Mouse (Mus musculus) urinary bladder, postnatal 25 days (tissue): Measurements from ENCODE around the gene Ppil2.
A peak's percentile ranks its signal among the peaks of the same experiment; 100 is the strongest.

Experiments
- DNase-seq: peaks from one replicate; pipeline ENCODE4 v3.0.0; 2022; ENCODE audit warnings: low spot score

Gene Ppil2

DNA sequence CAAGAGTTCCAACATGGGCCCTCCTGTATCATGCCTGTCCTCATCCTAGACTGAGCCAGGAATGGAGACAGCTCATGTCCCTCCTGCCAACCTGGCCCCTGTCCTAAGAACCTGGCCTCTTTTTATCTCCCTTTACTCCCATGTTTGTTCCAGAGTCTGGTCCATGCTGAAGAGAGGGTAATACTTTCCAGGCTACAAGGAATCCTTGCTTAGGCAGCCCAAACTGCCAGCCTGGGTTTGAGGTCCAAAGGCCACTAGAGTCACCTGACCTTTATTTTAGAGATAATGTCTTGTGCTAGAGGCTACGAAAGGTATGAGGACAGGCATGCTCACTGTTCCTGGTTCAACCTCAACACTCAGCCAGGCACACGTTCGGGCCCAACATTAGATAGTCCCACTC is 14.1 kb downstream of the Ppil2 start:
- DNase-seq = no peak

- no peak for DNase-seq
These were observed 22.7 kb downstream of the Ppil2 start for GRCm38 (mm10) chr16:17088346-17088745.

- no peak for DNase-seq
These were observed 24.3 kb downstream of the Ppil2 start for GRCm38 (mm10) chr16:17086669-17087193.

DNA sequence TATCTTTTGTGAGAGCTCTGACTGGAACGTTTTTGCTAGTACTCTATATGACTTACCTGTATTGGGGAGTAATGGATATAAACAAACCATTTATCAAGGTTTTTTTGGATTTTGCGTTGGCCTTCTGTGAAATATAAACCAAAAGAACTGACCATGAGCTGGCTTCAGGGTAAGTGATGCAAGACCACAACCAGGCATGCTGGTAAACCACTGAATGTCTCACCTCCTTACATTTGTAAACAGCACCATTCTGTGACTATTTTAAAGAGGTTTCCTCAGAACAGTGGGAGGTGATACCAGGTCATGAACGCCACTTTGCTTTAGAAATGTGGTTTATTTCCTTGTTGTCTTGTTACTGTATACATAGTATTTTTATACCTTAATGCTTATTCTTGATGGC is 24.8 kb downstream of the Ppil2 start:
- no peak for DNase-seq

DNA sequence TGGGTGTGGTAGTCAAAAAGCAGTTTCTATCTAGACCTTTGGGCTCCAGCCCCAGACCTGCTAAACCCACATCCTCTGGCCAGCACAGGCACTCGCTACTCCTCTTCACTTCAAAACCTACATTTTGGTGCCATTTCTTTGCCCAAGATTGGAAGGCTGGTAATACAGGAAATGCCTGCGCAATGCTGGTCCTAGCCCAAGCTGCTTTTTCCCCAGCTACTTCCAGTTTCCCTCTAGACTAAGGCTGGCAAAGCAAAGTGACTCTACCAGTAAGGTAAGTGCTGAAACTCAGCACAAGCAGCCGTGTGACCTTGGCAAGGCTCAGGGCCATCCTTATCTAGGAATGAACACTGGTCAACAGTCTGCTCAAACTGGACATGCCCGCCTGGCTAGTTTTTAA is 25.4 kb downstream of the Ppil2 start:
- no peak for DNase-seq

DNA sequence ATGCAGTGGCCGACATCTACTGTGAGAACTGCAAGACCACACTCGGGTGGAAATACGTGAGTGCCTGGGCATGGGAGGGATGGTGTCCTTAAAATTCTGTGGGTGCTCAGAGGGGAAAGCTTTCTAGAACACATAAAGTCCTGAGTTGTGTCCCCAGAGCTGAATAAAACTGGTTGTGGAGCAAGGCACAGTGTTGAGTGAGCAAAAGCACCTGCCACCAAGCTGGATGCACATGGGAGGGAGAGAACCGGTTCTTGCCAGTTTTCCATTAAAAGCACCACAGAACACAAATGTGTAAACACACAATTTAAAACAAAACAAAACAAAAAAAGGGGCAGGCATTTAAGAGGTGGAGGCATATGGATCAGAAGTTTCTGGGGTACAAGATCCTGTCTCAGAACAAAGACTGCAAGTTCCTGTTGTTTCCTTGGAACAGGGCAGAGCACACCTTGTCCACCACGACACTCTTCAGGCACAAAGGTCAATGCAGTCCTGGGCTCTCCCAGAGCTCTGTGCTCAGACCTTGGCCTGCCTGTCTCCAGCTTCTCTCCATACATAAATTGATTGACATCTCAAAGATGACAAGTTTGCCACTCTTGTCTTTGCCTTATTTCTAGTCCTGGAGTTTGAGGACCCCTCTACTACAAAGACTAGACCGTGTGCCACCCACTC is 28.8 kb downstream of the Ppil2 start:
- DNase-seq = no peak

DNA sequence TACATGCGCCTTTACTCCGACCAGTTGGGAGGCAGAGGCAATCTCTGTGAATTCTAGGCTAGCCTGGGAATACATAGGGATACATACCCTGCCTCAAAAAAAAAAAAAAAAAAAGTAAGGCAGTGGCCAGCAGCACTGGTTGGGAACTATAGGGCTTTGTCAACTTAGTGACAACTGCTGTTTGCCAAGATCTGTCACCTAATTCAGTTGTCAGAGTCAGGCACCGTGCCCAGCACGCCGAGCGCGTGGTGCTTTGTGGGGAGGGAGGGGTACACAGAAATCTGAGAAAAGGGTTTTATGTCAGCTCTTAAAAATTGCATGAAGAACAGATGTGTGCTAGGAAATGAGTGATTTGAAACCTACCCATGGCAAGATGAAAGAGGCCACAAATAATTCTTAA is 33.0 kb downstream of the Ppil2 start:
- DNase-seq = no peak

GRCm38 (mm10) chr16:17076869-17077268 is 34.2 kb downstream of the Ppil2 start:
- DNase-seq = no peak

GRCm38 (mm10) chr16:17076301-17076700 is 34.8 kb downstream of the Ppil2 start:
- no peak for DNase-seq

- no peak for DNase-seq
These were observed 38.1 kb downstream of the Ppil2 start for GRCm38 (mm10) chr16:17073000-17073399.

DNA sequence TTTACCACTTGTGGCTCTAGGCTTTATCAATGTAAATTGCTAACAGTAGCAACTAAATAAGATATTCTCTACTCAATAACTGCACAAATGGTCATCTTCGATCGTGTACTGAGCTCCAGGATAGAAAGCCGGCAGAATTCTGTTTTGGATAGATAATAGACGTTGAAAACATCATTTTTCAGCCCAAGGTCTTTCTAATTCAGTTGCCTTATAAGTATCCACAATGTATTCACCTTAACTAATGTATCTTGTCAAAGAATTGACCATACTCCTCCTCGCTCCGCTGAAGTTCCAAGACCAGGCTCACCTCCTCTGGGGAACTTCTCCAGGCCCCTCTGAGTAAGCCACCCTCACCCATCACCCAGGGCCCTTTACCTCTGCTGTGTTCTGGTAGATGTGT is 40.3 kb downstream of the Ppil2 start:
- DNase-seq = no peak

DNA sequence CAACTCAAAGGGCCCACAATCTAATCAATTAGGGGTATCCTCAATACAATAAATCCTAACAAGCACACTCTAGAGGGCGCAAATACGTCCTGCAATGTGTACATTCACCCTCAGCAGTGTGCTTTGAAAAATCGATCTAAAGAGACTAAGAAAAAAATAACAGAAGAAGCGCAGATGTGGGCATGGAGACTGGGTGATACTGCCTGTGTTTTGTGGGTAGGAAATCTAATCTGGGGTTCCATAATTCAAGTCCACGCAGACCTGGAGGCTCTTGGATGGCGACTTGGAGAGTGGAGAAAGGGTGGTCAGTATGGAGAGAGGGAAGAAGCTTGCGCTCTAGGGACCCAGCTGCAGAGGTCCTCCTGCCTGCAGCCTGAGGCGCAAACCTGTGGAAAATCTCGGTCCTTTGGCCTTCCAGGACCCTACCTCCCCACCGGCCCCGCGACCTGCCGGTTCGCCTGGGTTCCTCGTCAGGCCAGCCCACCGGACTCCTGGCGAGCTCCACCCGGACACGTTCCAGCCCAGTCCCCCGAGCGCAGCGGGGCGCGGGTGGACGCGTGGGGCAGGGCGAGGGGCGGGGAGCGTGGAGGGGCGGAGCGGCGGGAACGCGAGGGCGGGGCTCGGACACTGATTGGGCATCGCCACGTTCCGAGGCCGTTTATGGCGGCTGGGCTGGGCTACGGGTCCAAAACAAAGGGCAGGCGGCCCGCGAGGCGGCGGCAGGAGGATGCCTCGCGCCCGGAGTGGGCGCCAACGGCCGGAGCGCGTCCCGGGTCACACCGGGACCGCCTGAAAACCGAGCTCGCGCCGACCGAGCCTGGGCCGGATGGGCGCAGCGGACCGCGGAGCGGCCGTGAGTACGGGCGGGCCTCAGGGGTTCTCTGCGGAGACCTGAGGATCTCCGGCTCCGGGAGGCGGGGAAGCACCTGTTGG is 41.3 kb downstream of the Ppil2 start, which contains the start of gene Ypel1:
Ypel1 (plus strand) TSS at position 186 of the 933 bp plus-strand sequence.
- peak; percentile 81 for DNase-seq

DNA sequence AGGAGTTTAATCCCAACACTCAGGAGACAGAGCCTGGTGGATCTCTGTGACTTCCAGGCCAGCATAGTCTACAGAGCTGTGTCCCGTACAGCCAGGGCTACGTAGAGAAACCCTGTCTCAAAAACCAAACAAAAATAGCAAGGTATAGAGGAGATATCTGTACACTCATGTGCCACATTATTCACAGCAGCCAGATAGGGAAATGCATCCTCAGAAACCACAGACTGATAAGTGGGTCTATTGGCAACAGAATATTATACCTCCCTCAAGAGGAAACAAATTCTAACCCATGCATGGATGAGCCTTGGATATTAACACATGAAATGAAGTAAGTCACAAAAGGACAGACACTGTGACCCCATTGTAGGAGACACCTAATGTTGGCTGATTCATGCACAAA is 43.5 kb downstream of the Ppil2 start:
- no peak for DNase-seq

DNA sequence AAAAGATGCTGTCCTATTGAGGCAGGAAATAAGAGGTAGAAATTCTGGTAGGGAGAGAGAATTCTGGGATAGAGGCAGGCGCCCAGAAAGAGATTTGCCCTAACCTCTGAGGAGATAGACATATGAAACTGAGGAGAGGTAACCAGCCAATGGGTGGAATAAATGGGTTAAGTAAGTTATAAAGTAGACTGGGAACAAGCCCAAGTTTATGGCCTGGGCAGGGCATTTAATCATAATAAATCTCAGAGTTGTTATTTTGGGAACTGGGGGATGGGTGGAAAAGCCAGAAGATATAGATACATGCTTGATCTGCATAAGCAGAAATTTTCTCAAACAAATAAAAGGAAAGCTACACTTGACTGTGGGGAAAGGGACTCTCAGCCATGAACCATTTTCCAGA is 48.7 kb downstream of the Ppil2 start:
- no peak for DNase-seq

DNA sequence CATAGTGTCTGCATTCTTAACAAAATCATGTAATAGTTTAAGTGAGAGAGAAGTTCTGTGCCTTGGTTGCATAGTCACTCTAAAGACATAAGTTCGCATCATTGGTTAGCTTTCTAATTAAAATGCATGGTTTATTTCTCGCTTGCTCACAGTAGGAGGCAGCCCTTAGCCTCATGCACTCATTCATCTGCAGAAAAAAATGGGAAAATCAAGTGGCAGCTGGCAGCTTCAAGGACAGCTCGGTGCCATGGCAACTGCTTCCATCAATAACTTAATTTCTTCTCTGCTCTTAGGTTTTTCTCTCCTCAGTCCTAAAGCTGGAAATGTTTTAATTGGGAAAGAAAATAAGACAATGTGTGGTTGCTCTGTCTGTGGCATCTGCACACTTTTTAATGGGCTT is 55.5 kb downstream of the Ppil2 start:
- no peak for DNase-seq

- no peak for DNase-seq
These were observed 57.2 kb downstream of the Ppil2 start for GRCm38 (mm10) chr16:17053903-17054302.

- no peak for DNase-seq
These were observed 59.0 kb downstream of the Ppil2 start for GRCm38 (mm10) chr16:17052087-17052486.

- no peak for DNase-seq
These were observed 61.2 kb downstream of the Ppil2 start for GRCm38 (mm10) chr16:17049886-17050285.

- DNase-seq = no peak
These were observed 65.8 kb downstream of the Ppil2 start for GRCm38 (mm10) chr16:17045287-17045686.

DNA sequence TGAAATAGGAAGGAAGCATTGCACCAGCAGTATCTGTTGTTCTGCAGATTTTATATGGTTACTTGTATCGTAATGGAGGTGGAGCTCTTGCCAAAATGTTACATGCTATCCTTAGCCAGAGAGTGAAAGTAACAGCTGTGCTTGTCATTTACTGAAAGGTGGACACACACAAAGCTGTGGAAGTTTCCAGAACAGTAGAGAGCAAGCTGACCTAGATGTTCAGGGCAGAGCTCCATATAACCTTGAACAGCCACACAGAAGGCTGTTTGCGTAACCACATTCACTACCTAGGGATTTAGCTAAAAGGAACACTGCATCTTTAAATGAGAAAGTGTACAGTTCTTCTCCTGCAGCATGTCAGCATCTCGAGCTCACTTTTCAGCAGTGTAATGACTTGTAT is 66.7 kb downstream of the Ppil2 start:
- no peak for DNase-seq

GRCm38 (mm10) chr16:17041417-17041816 is 69.6 kb downstream of the Ppil2 start:
- no peak for DNase-seq

DNA sequence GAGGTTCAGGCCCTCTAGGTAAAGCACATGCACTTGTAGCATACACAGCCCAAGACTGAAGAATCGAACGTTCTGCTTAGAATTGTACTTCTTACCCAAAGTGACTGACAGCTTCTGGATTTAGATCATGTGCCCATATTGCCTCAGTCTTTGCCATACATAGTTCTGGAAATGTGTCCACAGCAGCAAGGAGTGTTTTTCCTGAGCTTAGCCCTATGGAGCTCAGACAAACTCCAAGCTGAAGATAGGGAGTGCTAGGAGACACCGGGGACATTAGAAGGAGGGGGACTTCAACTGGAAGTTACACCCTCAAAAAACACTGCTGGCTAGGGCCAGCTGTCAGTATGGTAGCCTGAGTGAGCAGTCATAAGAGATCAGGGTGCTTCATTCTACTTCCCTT is 70.3 kb downstream of the Ppil2 start:
- no peak for DNase-seq
